Mouse (Mus musculus): Measurements from ENCODE around the gene Eif4g2. TPM values are rescaled to one million over a fixed set of nuclear protein-coding genes. Genes with fewer than 3 reads are reported as not detected.
A peak's percentile ranks its signal among the peaks of the same experiment; 100 is the strongest.

Eif4g2 gene
- polyA plus RNA-seq, 1 experiment from 2014 or later = 583 TPM

- 74% methylated on average over 2 of the region's 2 CpGs for WGBS
- no peaks in the 10 kb centered on the region for H3K9me3 ChIP-seq
- no peak overlapping the region for H3K4me3 ChIP-seq
- no peaks in the 10 kb centered on the region for H3K36me3 ChIP-seq
- ATAC-seq (ENCODE audit: extremely low read depth, insufficient number of reproducible peaks, low FRiP score, low TSS enrichment) = no peak
- no peaks in the 10 kb centered on the region for H3K4me1 ChIP-seq
- no peaks in the 10 kb centered on the region for H3K27me3 ChIP-seq (replicated peaks)
- H3K27ac ChIP-seq (replicated peaks) = no peak overlapping the region
- H3K9ac ChIP-seq = no peak overlapping the region
- no peak overlapping the region for H3K4me2 ChIP-seq
Measured at GRCm38 (mm10) chr7:111095169-111095568, 12.3 kb upstream of the Eif4g2 start.

GRCm38 (mm10) chr7:111085153-111085552, 2.3 kb upstream of the Eif4g2 start:
- H3K27me3 ChIP-seq (replicated peaks) = no peaks in the 10 kb centered on the region
- H3K9ac ChIP-seq = no peak overlapping the region
- no peak overlapping the region for H3K27ac ChIP-seq (replicated peaks)
- peaks cover 14% of the 10 kb centered on the region for H3K36me3 ChIP-seq
- H3K4me1 ChIP-seq = peaks cover 16% of the 10 kb centered on the region
- no peak for ATAC-seq (ENCODE audit: extremely low read depth, insufficient number of reproducible peaks, low FRiP score, low TSS enrichment)
- H3K4me2 ChIP-seq = no peak overlapping the region
- H3K4me3 ChIP-seq = no peak overlapping the region
- no peaks in the 10 kb centered on the region for H3K9me3 ChIP-seq

- H3K4me3 ChIP-seq = no peak overlapping the region
- no peak overlapping the region for H3K9ac ChIP-seq
- no peak overlapping the region for H3K4me2 ChIP-seq
- peaks cover 23% of the 10 kb centered on the region for H3K4me1 ChIP-seq
- no peaks in the 10 kb centered on the region for H3K27me3 ChIP-seq (replicated peaks)
- no peak for ATAC-seq (ENCODE audit: extremely low read depth, insufficient number of reproducible peaks, low FRiP score, low TSS enrichment)
- WGBS = 75% methylated on average over 2 of the region's 2 CpGs
- no peak overlapping the region for H3K27ac ChIP-seq (replicated peaks)
- H3K36me3 ChIP-seq = peaks cover 21% of the 10 kb centered on the region
- H3K9me3 ChIP-seq = no peaks in the 10 kb centered on the region
Measured at GRCm38 (mm10) chr7:111084443-111084842, 1.6 kb upstream of the Eif4g2 start.

- H3K27ac ChIP-seq (replicated peaks) = peak overlapping the region; percentile 100
- no peaks in the 10 kb centered on the region for H3K27me3 ChIP-seq (replicated peaks)
- H3K36me3 ChIP-seq = peaks cover 28% of the 10 kb centered on the region
- ATAC-seq (ENCODE audit: extremely low read depth, insufficient number of reproducible peaks, low FRiP score, low TSS enrichment) = no peak
- H3K4me2 ChIP-seq = peak overlapping the region; percentile 75
- H3K9ac ChIP-seq = peak overlapping the region; percentile 100
- H3K4me3 ChIP-seq = peak overlapping the region; percentile 97
- H3K4me1 ChIP-seq = peaks cover 30% of the 10 kb centered on the region
- WGBS = 11% methylated on average over 4 of the region's 4 CpGs
- H3K9me3 ChIP-seq = no peaks in the 10 kb centered on the region
Measured at GRCm38 (mm10) chr7:111083733-111084120, 897 bp upstream of the Eif4g2 start.

- peak overlapping the region; percentile 100 for H3K27ac ChIP-seq (replicated peaks)
- peaks cover 43% of the 10 kb centered on the region for H3K36me3 ChIP-seq
- WGBS = under 1% methylated on average over 82 of the region's 83 CpGs
- no peaks in the 10 kb centered on the region for H3K27me3 ChIP-seq (replicated peaks)
- peaks cover 43% of the 10 kb centered on the region for H3K4me1 ChIP-seq
- H3K9ac ChIP-seq = peak overlapping the region; percentile 100
- peak overlapping the region; percentile 97 for H3K4me3 ChIP-seq
- no peaks in the 10 kb centered on the region for H3K9me3 ChIP-seq
- ATAC-seq (ENCODE audit: extremely low read depth, insufficient number of reproducible peaks, low FRiP score, low TSS enrichment) = peak; percentile 48
- peak overlapping the region; percentile 90 for H3K4me2 ChIP-seq
Measured at GRCm38 (mm10) chr7:111082043-111082821, 598 bp downstream of the Eif4g2 start.

- H3K36me3 ChIP-seq = peaks cover 57% of the 10 kb centered on the region
- H3K9ac ChIP-seq = peak overlapping the region; percentile 100
- ATAC-seq (ENCODE audit: extremely low read depth, insufficient number of reproducible peaks, low FRiP score, low TSS enrichment) = no peak
- no peak overlapping the region for H3K27ac ChIP-seq (replicated peaks)
- peak overlapping the region; percentile 90 for H3K4me2 ChIP-seq
- H3K4me1 ChIP-seq = peaks cover 57% of the 10 kb centered on the region
- H3K9me3 ChIP-seq = no peaks in the 10 kb centered on the region
- H3K4me3 ChIP-seq = peak overlapping the region; percentile 97
- 79% methylated on average over 3 of the region's 3 CpGs for WGBS
- no peaks in the 10 kb centered on the region for H3K27me3 ChIP-seq (replicated peaks)
Measured at GRCm38 (mm10) chr7:111080876-111081275, 2.0 kb downstream of the Eif4g2 start.

- 82% methylated on average over 8 of the region's 8 CpGs for WGBS
- no peak overlapping the region for H3K27ac ChIP-seq (replicated peaks)
- ATAC-seq (ENCODE audit: extremely low read depth, insufficient number of reproducible peaks, low FRiP score, low TSS enrichment) = no peak
- H3K4me2 ChIP-seq = peak overlapping the region; percentile 90
- no peaks in the 10 kb centered on the region for H3K9me3 ChIP-seq
- H3K27me3 ChIP-seq (replicated peaks) = no peaks in the 10 kb centered on the region
- peak overlapping the region; percentile 58 for H3K9ac ChIP-seq
- H3K4me1 ChIP-seq = peaks cover 63% of the 10 kb centered on the region
- peak overlapping the region; percentile 97 for H3K4me3 ChIP-seq
- H3K36me3 ChIP-seq = peaks cover 63% of the 10 kb centered on the region
Measured at GRCm38 (mm10) chr7:111080026-111080425, 2.8 kb downstream of the Eif4g2 start.

GRCm38 (mm10) chr7:111078271-111078670, 4.6 kb downstream of the Eif4g2 start:
- H3K27me3 ChIP-seq (replicated peaks) = no peaks in the 10 kb centered on the region
- H3K36me3 ChIP-seq = peaks cover 81% of the 10 kb centered on the region
- no peak for ATAC-seq (ENCODE audit: extremely low read depth, insufficient number of reproducible peaks, low FRiP score, low TSS enrichment)
- H3K4me3 ChIP-seq = no peak overlapping the region
- H3K27ac ChIP-seq (replicated peaks) = no peak overlapping the region
- 92% methylated on average over 4 of the region's 4 CpGs for WGBS
- no peaks in the 10 kb centered on the region for H3K9me3 ChIP-seq
- H3K4me2 ChIP-seq = no peak overlapping the region
- H3K9ac ChIP-seq = no peak overlapping the region
- H3K4me1 ChIP-seq = peaks cover 75% of the 10 kb centered on the region

- Histone ChIP-seq H3K9ac (no peak overlapping the region), H3K4me3 (no peak overlapping the region), H3K4me1 (peaks cover 64% of the 10 kb centered on the region), H3K4me2 (no peak overlapping the region), H3K36me3 (peaks cover 97% of the 10 kb centered on the region), H3K27ac (replicated peaks) (peak overlapping the region; percentile 59; the same call in 1 of the 2 replicates), H3K27me3 (replicated peaks) (no peaks in the 10 kb centered on the region), H3K9me3 (no peaks in the 10 kb centered on the region)
- no peak for ATAC-seq (ENCODE audit: extremely low read depth, insufficient number of reproducible peaks, low FRiP score, low TSS enrichment)
- 55% methylated on average over 4 of the region's 4 CpGs for WGBS
Measured at GRCm38 (mm10) chr7:111075288-111075687, 7.5 kb downstream of the Eif4g2 start.

- Histone ChIP-seq H3K9ac (no peak overlapping the region), H3K4me1 (peaks cover 37% of the 10 kb centered on the region), H3K27ac (replicated peaks) (no peak overlapping the region), H3K27me3 (replicated peaks) (no peaks in the 10 kb centered on the region), H3K9me3 (peaks cover 10% of the 10 kb centered on the region), H3K36me3 (peaks cover 97% of the 10 kb centered on the region), H3K4me2 (no peak overlapping the region), H3K4me3 (no peak overlapping the region)
- WGBS = 93% methylated on average over 4 of the region's 4 CpGs
- ATAC-seq (ENCODE audit: extremely low read depth, insufficient number of reproducible peaks, low FRiP score, low TSS enrichment) = no peak
Measured at GRCm38 (mm10) chr7:111072410-111072809, 10.4 kb downstream of the Eif4g2 start.

GRCm38 (mm10) chr7:111070167-111070496, 12.7 kb downstream of the Eif4g2 start:
- no peak overlapping the region for H3K9ac ChIP-seq
- no peak overlapping the region for H3K4me2 ChIP-seq
- H3K4me1 ChIP-seq = peaks cover 17% of the 10 kb centered on the region
- no peaks in the 10 kb centered on the region for H3K27me3 ChIP-seq (replicated peaks)
- WGBS = 89% methylated on average over 2 of the region's 2 CpGs
- H3K9me3 ChIP-seq = peaks cover 10% of the 10 kb centered on the region
- no peak overlapping the region for H3K4me3 ChIP-seq
- ATAC-seq (ENCODE audit: extremely low read depth, insufficient number of reproducible peaks, low FRiP score, low TSS enrichment) = no peak
- H3K27ac ChIP-seq (replicated peaks) = no peak overlapping the region
- peaks cover 77% of the 10 kb centered on the region for H3K36me3 ChIP-seq

Data from heart, embryonic 13.5 days (tissue).